Mouse (Mus musculus) kidney, postnatal 25 days (tissue): ENCODE measurements around the gene Hjurp.

ENCODE experiments used
- DNase-seq, 2 experiments: peaks; one replicate each; pipeline ENCODE4 v3.0.0; 2021; ENCODE audit warnings: mixed read lengths in 2 of 2

The Hjurp gene

DNA sequence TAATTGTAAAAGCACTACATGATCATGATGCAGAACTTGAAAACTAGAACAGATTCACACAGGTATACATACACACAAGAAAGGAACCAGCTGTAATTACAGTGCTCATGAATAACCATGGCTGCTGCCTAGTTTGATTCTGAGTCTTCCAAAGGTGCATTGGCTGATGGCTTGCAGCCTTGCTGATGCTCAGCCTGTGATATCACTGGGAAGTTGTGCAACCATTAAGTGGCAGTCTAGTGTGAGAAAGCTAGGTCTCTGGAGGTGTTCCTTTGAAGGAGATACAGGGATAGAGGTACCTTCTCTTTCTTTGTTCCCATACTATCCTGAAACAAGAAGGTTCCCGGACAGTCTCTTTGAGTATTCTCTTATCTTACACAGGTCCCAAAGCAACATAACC is 58.4 kb downstream of the Hjurp start:
- DNase-seq: peak in 1 of 2 experiments; percentile 34

DNA sequence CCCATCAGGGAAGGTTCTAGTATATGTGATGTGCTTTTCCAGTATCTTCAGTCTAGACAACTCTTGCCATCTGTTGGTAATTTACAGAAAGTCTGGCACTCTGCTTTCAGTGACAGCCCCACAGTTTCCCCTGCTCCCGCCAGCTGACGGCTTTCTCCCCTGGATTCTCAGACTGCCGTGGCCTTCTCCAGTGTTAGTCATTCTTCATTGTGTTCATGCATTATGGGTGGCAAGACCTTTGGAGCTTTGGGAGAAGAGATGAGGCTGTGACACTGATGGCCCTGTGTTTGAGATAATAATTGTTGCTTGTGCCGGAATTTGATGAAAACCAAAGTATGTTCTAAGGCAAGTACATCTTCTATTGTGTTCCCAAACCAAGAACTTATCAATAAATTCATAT is 58.8 kb downstream of the Hjurp start:
- DNase-seq: no peak

DNA sequence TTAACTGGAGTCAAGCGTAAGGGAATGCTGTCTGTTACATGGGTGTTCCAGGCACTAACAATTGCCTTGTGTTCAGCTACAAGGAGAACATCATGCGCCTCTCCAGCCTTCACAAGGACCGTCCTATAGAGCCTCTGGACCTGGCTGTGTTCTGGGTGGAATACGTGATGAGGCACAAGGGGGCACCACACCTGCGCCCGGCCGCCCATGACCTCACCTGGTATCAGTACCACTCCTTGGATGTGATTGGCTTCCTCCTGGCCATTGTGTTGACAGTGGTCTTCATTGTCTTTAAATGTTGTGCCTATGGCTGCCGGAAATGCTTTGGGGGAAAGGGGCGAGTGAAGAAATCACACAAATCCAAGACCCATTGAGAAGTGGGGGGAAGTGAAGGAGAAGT is 59.4 kb downstream of the Hjurp start:
- DNase-seq: peak; percentile 22 to 50

DNA sequence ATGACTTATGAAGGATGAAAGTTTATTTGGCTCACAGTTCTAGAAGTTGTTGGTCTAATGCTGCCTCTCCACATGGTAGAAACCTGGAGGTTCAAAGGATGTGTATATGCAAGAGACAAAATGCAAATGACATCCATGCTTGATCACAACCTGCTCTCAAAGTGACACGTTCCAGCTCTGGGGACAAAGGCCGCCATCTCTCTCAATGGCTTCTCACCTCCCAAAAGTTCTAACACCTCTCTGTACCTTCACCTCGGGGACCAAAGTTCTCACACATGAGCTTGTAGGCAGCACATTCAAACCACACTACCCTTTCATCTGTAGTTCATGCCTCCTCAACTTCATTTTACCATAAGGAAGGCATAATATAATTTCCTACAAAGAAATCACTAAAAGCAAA is 59.9 kb downstream of the Hjurp start:
- peak in 1 of 2 experiments; percentile 36 for DNase-seq

DNA sequence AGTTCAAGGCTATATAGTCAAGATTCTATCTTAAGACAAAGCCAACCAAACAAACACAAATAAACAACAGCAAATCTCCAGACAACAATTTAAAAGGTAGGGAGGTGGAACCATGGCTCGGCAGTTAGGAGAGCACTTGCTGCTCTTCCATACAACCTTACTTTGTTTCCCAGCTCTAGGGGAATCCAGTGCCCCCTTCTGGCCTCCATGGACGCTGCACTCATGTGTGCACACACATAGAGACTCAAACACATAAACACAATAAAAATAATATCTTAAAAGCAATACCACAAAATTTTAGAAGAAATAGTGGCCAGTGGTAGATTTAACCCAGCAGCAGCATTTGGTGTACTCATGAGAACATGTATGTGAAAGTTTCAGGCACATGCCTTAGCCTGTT is 60.3 kb downstream of the Hjurp start:
- peak; percentile 19 to 39 for DNase-seq

DNA sequence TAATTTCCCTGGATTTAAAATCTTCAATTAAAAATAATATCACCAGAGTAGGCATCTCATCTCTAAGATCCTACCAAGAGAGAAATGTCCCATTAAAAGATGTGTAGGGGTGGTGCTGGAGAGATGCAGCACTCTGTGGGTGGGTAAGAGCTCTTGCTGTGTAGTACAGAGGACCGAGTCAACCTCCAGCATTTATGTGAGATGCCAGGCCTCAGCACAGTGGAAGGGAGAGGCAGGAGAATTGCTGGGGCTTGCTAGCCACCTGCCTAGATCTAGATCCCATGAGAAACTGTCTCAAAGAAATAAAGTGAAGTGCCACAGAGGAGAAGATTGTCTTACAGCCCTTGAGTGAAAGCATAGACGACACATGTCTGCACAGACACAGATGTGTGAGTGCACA is 60.9 kb downstream of the Hjurp start:
- DNase-seq: peak in 1 of 2 experiments; percentile 38

DNA sequence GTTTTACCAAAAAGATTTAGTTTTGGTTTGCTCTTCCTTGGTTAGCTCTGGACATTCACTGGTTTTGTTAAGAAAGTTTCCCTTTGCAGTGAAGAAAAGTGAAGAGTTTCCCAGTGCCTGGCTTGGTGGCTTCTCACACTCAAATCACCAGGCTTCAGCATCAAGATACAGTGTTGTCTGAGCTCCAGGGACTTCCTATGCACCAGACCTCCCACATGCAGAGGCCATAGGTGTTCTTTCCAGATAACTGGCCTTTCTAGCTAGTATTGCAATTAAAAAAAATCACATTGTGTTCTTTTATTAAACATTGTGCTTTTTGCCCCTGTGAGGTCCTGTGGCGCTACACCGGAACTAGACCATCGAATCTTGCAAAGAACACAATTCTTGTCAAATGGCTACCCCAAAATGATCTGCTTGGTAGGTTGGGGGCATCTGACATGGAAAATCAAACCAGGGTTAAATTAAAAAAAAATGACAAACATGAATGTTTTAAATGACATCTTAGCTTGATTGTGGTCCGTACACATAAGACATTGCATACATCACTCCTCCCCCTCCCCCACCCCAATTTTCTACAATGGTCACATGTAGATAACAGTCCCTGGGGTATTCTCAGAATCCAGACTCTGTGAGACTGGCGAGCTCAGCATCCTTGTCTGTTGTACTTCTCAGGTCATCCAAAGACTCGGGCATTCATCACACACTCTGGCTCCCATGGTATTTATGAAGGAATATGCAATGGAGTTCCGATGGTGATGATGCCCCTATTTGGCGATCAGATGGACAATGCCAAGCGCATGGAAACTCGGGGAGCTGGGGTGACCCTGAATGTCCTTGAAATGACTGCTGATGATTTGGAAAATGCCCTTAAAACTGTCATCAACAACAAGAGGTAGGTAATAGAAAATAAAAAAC is 61.7 kb downstream of the Hjurp start:
- DNase-seq: peak; percentile 3 to 33

DNA sequence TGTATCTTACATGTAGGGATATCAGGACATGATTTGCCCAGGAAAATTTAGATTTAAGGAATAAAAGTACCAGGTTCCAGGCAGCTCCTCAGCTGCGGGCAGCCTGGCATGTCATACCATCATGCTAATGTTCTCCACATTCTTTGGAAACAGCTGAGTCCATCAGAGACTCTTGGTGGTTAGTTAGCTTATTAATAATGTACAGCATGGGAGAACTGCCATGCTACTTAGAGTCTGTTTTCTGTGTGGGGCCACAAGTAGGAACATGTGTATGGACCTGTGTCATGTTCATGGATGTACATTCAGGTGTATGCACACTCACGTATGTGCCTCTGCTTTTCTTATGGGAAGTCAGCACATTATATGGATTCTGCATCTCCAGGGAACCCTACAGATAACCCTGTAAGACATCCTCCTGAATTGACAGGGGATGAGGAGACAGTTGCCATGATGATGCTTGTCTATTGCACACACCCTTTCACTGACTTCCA is 62.9 kb downstream of the Hjurp start:
- no peak for DNase-seq

DNA sequence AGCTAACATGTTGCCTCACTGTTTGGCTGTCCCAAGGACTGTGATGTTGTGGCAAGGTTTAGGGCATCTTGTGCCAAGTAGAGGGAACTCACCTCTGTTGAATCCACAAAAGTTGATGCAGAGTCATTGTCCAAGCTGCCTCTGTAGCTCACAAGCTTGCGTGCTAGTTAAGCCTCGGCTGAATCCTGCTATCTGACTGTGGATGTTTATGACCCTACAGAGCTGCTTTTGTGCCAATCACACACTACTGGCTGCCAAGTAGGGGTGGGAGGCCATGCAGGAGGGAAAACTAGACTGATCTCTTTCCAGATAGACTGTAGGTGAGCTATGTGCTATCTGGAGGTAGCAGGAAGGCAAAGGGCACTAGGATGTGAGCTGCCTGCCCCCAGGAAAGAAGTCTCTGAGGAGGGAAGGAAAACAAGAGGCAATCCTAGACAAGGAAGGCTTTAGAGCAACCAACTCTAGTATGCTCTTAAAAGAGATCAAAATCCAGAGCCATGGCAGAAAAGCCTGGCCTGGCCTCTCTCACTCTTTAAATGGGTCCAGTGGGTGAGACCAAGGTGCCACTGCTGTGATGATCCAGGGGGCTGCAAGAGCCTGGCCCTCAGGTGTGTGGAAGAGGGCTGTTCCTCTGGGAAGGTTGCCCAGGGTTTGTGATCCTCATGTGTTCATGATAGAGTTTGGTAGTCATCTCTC is 63.5 kb downstream of the Hjurp start:
- DNase-seq: peak; percentile 13 to 47

DNA sequence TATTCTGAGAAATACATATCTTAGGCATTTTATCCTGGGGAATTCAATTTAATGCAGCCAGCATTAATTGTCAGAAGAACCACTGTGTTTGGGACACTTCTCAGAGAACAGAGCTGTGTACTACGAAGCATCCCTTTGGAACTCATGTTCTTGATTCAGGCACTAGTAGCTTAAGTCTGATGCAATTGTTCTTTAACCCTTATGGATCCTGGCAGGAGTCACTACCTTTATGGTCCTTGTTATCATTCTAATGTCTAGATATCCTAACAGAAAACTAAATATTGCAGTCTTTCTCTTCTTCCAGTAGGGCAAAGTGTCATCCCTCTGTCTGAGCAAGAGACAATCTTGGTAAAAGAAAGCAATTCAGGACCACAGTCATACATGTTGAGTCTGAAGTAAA is 64.4 kb downstream of the Hjurp start:
- DNase-seq: no peak
